Mouse (Mus musculus): ENCODE data around the gene Enthd1. TPM values are rescaled to one million over a fixed set of nuclear protein-coding genes. Genes with fewer than 3 reads are reported as not detected.
A peak's percentile ranks its signal among the peaks of the same experiment; 100 is the strongest.

Enthd1 gene
- polyA plus RNA-seq, 1 experiment from 2014 or later = not detected

DNA sequence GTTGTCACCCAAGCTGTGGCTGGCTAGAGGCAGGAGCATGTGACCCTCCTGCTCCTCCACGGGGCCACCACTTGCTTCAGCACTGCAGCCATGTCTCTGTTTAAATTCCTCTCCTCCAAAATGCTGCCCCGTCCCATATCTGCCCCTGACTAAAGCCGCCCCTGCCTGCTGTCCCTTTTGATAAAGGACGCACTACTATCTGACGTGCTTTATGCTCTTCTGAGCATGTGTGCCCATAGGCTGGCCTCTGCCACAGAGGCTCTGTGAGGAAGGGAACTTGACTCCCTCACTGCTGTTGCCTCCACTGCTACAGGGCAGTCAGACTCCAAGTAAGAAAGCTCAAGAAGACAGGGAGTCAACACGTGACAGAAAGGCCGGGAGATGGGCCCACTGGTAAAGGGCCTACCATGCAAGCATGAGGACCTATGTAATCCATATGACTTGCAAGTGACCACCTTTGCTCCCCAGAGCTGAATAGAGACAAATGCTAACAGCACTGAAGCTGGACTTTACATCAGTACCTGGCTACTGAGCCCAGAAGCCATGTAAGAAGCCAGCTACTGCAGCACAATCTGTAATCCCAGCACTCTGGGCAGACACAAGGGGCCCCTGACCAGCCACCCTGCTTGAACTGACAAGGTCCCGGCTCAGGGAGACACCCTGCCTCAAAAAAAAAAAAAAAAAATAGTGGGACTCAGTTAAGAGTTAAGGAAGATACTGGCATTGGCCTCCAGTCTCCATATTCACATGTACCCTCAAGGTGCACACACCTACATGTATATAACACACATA is 32.5 kb downstream of the Enthd1 start:
- Histone ChIP-seq H3K27ac (ENCODE audit: low read depth, low read length) (no peak overlapping the region), H3K4me2 (ENCODE audit: low read length) (no peak overlapping the region), H3K27me3 (replicated peaks; ENCODE audit: control insufficient read depth, insufficient read depth, low read length) (no peaks in the 10 kb centered on the region), H3K4me1 (ENCODE audit: control insufficient read depth, insufficient read depth, low read depth, low read length) (peaks cover 7% of the 10 kb centered on the region), H3K9me3 (ENCODE audit: control insufficient read depth, low read length) (no peaks in the 10 kb centered on the region), H3K4me3 (ENCODE audit: low read length) (no peak overlapping the region), H3K9ac (ENCODE audit: low read depth, low read length) (no peak overlapping the region), H3K36me3 (ENCODE audit: control insufficient read depth, insufficient read depth, low read length) (no peaks in the 10 kb centered on the region)
- ATAC-seq = no peak
- 81% methylated on average over 8 of the region's 8 CpGs for WGBS

DNA sequence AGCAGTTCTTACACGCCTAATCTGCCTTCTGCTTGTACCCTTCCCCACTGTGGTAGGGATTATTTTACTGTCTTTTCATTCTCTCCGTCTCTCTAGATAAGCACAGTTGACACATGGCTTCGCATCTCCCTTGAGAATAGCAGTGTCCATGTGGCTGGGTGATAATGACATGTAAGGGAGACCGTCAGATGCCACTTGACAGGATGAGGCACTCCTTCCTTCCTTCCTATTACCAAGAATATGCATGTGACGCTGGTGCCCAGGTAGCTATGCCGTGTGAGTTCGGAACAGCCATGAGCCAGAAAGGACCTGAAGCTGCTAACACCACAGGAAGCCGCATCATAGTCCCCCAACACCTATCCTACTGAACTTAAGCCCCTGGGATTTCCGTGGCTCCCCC is 33.9 kb downstream of the Enthd1 start:
- Histone ChIP-seq H3K27ac (ENCODE audit: low read depth, low read length) (no peak overlapping the region), H3K36me3 (ENCODE audit: control insufficient read depth, insufficient read depth, low read length) (no peaks in the 10 kb centered on the region), H3K4me1 (ENCODE audit: control insufficient read depth, insufficient read depth, low read depth, low read length) (peaks cover 7% of the 10 kb centered on the region), H3K9me3 (ENCODE audit: control insufficient read depth, low read length) (no peaks in the 10 kb centered on the region), H3K4me3 (ENCODE audit: low read length) (no peak overlapping the region), H3K4me2 (ENCODE audit: low read length) (no peak overlapping the region), H3K9ac (ENCODE audit: low read depth, low read length) (no peak overlapping the region), H3K27me3 (replicated peaks; ENCODE audit: control insufficient read depth, insufficient read depth, low read length) (no peaks in the 10 kb centered on the region)
- WGBS = 84% methylated on average over 9 of the region's 9 CpGs
- no peak for ATAC-seq

DNA sequence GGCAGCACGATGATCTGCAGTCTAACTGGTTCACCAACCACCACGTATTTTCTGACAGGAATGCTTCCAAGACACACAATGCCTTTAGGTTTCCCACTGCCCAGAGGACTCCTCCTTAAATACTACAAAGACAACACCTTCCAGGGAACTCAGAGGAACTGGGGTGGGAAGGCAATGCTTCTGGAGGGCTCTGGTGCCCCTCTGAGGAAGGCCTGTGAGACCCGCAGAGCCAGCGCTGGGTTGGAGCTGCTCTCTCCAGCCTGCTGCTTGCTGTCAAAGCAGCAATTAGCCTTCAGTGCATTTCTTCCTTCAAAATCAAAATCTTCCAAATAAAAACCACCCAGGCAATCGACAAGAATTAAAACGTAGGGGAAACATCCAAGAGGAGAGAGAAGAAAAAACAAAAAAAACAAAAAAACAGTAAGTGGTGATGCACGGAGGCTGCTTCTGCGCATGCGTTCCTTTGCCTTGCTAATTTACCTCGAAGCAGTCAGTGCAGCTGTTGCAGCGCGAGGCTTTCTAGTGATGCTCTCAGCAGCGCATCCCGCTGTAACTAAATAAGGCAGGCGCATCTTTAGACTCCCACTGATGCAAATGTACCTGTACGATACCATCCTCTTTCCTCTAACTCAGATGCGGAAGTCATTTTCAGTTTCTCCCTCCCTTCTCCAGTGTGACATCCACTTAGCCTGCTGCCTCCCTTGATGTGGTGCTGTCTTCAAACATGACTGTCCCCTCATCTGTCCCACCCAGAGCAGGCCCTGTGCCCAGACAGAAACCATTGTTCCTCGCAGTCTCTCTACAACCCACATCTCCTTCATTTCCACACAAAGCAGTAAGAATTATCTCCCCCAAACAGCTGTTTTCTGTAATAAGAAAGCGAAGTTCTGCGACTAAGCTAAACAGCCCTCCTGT is 34.7 kb downstream of the Enthd1 start:
- Histone ChIP-seq H3K4me3 (ENCODE audit: low read length) (no peak overlapping the region), H3K4me1 (ENCODE audit: control insufficient read depth, insufficient read depth, low read depth, low read length) (peaks cover 7% of the 10 kb centered on the region), H3K27ac (ENCODE audit: low read depth, low read length) (peak overlapping the region; percentile 62; the same call in 1 of the 2 replicates), H3K27me3 (replicated peaks; ENCODE audit: control insufficient read depth, insufficient read depth, low read length) (no peaks in the 10 kb centered on the region), H3K9ac (ENCODE audit: low read depth, low read length) (peak overlapping the region; percentile 37; the same call in 1 of the 2 replicates), H3K36me3 (ENCODE audit: control insufficient read depth, insufficient read depth, low read length) (no peaks in the 10 kb centered on the region), H3K9me3 (ENCODE audit: control insufficient read depth, low read length) (no peaks in the 10 kb centered on the region), H3K4me2 (ENCODE audit: low read length) (peak overlapping the region; percentile 39)
- peak; percentile 45; the same call in 1 of the 2 replicates for ATAC-seq
- 26% methylated on average over 20 of the region's 20 CpGs for WGBS

DNA sequence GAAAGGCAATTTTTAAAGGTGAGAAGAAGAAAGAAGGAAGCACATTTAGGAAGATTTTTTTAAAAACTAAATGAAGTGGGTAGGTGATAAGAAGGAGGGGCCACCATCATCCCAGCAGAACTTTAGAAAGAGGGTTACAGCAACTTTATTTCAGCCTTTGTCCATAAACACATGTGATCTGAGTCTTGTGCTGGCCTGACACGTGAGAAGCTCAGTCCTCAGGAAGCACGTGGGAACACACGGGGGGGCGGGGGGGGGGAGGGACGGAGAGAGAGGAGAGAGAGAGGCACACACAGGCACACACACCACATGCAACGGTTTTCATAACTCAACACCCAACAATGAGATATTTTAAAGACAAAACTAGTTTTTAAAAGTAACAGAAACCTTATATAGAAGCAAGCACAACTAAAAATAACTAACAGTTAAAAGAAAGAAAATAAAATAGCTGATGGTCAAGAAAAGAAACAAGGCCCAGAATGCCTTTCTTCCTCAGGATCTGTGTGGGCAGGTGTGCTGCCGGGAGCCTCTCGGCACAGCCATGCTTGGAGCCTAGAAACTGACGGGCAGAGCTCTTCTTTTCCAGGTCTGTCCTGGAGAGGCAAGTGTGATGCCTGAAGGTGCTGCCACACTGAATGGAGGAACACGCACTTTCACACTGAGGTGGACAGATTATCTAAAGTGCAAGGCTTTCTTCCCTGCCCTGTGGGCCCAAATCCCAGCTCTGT is 43.1 kb downstream of the Enthd1 start:
- WGBS = 61% methylated on average over 10 of the region's 10 CpGs
- Histone ChIP-seq H3K27ac (ENCODE audit: low read depth, low read length) (no peak overlapping the region), H3K27me3 (replicated peaks; ENCODE audit: control insufficient read depth, insufficient read depth, low read length) (no peaks in the 10 kb centered on the region), H3K9ac (ENCODE audit: low read depth, low read length) (no peak overlapping the region), H3K4me1 (ENCODE audit: control insufficient read depth, insufficient read depth, low read depth, low read length) (peaks cover 11% of the 10 kb centered on the region), H3K4me3 (ENCODE audit: low read length) (no peak overlapping the region), H3K36me3 (ENCODE audit: control insufficient read depth, insufficient read depth, low read length) (no peaks in the 10 kb centered on the region), H3K9me3 (ENCODE audit: control insufficient read depth, low read length) (no peaks in the 10 kb centered on the region), H3K4me2 (ENCODE audit: low read length) (no peak overlapping the region)
- no peak for ATAC-seq

DNA sequence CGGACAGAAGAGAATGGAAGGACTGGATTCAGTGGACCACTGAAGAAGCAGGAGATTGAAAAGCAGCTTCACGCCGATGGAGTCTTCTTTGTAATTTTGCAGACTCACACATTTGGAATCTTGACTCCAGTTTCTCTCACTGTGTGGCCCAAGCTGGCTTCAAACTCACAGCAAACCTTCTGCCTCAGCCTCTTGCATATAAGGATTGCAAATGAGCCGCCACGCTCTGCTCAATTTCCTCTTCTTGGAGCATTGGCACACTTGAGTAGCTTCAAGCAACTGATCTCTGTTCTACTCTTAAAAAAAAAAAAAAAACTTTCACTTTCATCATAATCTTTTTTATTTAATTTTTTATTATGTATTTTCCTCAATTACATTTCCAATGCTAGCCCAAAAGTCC is 45.0 kb downstream of the Enthd1 start:
- 92% methylated on average over 5 of the region's 5 CpGs for WGBS

DNA sequence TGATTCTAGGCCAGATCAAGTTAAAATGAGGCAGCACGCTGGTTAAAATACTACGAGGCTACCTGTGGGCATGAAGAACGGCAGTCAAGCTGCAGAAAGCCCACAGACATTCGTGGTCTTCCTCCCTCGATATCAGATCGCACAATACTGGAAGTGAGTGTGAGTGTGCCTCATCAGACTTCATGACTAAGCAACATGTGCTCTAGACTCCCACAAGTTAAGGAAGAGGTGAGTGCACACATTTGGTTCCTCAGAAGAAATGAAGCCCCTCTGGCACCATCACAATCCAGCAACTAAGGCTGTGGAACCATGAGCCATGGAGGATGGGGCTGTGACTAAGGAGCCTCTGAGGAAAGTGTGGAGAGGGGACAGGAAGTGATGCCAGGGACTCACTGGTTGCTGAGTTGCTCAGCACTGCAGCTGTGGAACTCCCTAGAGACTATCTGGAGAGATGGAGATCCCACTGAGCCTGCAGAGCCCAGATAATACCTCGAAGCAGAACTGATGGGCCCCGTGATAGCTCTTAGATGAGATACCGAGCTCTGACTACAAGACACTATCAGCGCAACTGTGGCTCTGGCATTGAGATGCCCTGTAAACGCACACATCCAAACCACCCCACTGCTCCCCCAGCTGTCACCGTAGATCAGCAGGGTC is 46.3 kb downstream of the Enthd1 start:
- no peaks in the 10 kb centered on the region for H3K36me3 ChIP-seq (ENCODE audit: control insufficient read depth, insufficient read depth, low read length)
- H3K4me1 ChIP-seq (ENCODE audit: control insufficient read depth, insufficient read depth, low read depth, low read length) = peaks cover 11% of the 10 kb centered on the region
- no peak overlapping the region for H3K9ac ChIP-seq (ENCODE audit: low read depth, low read length)
- no peaks in the 10 kb centered on the region for H3K9me3 ChIP-seq (ENCODE audit: control insufficient read depth, low read length)
- H3K4me3 ChIP-seq (ENCODE audit: low read length) = no peak overlapping the region
- no peaks in the 10 kb centered on the region for H3K27me3 ChIP-seq (replicated peaks; ENCODE audit: control insufficient read depth, insufficient read depth, low read length)
- 81% methylated on average over 12 of the region's 12 CpGs for WGBS
- no peak overlapping the region for H3K4me2 ChIP-seq (ENCODE audit: low read length)
- ATAC-seq = peak; percentile 14; the same call in 1 of the 2 replicates
- 0 out of 2 replicates have a peak overlapping the region, but pooled peaks have one; percentile 54 for H3K27ac ChIP-seq (ENCODE audit: low read depth, low read length)

More for the DNA sequence above, 45.0 kb downstream of the Enthd1 start:
- Histone ChIP-seq H3K9me3 (ENCODE audit: control insufficient read depth, low read length) (no peaks in the 10 kb centered on the region), H3K4me2 (ENCODE audit: low read length) (no peak overlapping the region), H3K27ac (ENCODE audit: low read depth, low read length) (no peak overlapping the region), H3K27me3 (replicated peaks; ENCODE audit: control insufficient read depth, insufficient read depth, low read length) (no peaks in the 10 kb centered on the region), H3K4me3 (ENCODE audit: low read length) (no peak overlapping the region), H3K36me3 (ENCODE audit: control insufficient read depth, insufficient read depth, low read length) (no peaks in the 10 kb centered on the region), H3K4me1 (ENCODE audit: control insufficient read depth, insufficient read depth, low read depth, low read length) (peaks cover 11% of the 10 kb centered on the region), H3K9ac (ENCODE audit: low read depth, low read length) (no peak overlapping the region)
- no peak for ATAC-seq

DNA sequence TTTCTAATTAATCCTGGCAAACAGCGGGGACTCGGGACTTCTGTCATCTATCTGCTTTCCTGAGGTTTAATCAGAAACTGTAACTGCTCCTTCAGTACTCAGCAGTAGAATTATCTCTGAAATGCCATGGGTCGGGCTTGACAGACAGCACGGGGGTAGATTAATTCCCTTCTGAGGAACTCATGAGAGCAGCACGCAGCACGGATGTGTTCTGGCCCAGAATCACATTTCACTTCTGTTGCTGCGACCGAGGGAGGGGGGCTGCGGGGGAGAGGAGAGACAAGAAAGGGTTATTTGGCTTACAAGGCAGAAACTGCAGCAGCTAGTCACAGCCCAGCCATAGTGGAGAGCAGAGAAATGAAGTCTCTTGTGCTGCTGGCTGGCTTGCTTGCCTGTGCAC is 47.0 kb downstream of the Enthd1 start:
- H3K9me3 ChIP-seq (ENCODE audit: control insufficient read depth, low read length) = no peaks in the 10 kb centered on the region
- 33% methylated on average over 9 of the region's 9 CpGs for WGBS
- H3K36me3 ChIP-seq (ENCODE audit: control insufficient read depth, insufficient read depth, low read length) = no peaks in the 10 kb centered on the region
- peak overlapping the region; percentile 54; the same call in 1 of the 2 replicates for H3K27ac ChIP-seq (ENCODE audit: low read depth, low read length)
- H3K4me1 ChIP-seq (ENCODE audit: control insufficient read depth, insufficient read depth, low read depth, low read length) = peaks cover 11% of the 10 kb centered on the region
- H3K4me2 ChIP-seq (ENCODE audit: low read length) = no peak overlapping the region
- no peak overlapping the region for H3K9ac ChIP-seq (ENCODE audit: low read depth, low read length)
- ATAC-seq = peak; percentile 78
- H3K27me3 ChIP-seq (replicated peaks; ENCODE audit: control insufficient read depth, insufficient read depth, low read length) = no peaks in the 10 kb centered on the region
- H3K4me3 ChIP-seq (ENCODE audit: low read length) = no peak overlapping the region

DNA sequence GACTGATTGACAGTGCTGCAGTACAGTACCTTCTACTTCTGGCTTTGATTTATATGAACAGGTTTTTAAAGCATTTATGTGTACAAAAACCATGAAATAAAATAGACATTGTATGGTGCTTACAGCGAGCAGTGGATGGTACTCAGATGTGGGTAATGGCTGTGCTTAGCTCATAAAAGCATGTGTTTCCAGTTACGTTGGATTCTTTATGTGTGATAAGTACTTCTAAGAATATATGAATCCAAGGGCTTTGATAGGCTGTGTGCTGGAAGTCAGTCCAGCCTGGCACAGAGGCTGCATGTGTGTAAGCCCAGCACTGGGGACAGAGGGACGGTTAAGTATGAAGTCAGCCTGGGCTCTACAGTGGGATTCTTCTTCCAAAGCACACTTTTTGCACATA is 48.4 kb downstream of the Enthd1 start:
- Histone ChIP-seq H3K27ac (ENCODE audit: low read depth, low read length) (no peak overlapping the region), H3K9ac (ENCODE audit: low read depth, low read length) (no peak overlapping the region), H3K4me2 (ENCODE audit: low read length) (no peak overlapping the region), H3K4me3 (ENCODE audit: low read length) (no peak overlapping the region), H3K36me3 (ENCODE audit: control insufficient read depth, insufficient read depth, low read length) (no peaks in the 10 kb centered on the region), H3K27me3 (replicated peaks; ENCODE audit: control insufficient read depth, insufficient read depth, low read length) (no peaks in the 10 kb centered on the region), H3K9me3 (ENCODE audit: control insufficient read depth, low read length) (no peaks in the 10 kb centered on the region), H3K4me1 (ENCODE audit: control insufficient read depth, insufficient read depth, low read depth, low read length) (peaks cover 11% of the 10 kb centered on the region)
- no peak for ATAC-seq
- WGBS = 88% methylated on average over 3 of the region's 3 CpGs

Measured in hindbrain, embryonic 16.5 days (tissue).